Mouse (Mus musculus) thymus, postnatal 14 days (tissue): Measurements from ENCODE around the gene Tpst2.

ENCODE experiments used
- DNase-seq: peaks from one replicate; pipeline ENCODE4 v3.0.0; 2021

Tpst2 gene

DNA sequence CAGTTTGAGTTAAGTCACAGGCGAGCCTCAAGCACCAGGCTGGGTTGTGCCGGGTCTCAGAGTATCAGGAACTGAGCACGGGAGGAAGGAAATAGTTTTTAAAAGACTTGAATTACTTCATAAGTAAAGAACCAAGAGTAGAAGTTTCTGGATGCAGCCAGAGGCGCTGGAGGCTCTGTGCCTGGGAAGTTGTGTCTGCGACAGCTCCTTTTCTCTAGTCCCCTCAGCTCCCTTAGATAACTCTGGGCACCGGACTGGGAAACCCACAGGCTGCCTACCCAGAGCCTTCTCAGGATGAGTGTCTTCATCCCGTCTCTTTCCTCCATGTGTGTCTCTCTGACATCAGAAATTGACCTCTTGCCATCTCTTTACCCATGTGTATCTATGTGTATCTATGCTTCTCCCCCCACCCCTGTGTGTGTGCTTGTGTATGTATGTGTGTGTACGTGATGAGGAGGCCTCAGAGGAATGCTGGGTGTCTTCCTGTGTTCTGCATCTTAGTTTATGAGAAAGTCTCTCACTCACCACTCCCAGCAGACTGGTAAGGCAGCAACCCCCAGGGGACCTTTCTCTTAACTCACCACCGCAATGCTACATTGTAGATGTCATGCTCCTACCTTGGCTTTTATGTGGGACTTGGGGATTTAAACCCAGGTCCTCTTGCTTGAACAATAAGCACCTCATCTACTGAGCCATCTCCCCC, 6.4 kb downstream of the Tpst2 start:
- DNase-seq: no peak

DNA sequence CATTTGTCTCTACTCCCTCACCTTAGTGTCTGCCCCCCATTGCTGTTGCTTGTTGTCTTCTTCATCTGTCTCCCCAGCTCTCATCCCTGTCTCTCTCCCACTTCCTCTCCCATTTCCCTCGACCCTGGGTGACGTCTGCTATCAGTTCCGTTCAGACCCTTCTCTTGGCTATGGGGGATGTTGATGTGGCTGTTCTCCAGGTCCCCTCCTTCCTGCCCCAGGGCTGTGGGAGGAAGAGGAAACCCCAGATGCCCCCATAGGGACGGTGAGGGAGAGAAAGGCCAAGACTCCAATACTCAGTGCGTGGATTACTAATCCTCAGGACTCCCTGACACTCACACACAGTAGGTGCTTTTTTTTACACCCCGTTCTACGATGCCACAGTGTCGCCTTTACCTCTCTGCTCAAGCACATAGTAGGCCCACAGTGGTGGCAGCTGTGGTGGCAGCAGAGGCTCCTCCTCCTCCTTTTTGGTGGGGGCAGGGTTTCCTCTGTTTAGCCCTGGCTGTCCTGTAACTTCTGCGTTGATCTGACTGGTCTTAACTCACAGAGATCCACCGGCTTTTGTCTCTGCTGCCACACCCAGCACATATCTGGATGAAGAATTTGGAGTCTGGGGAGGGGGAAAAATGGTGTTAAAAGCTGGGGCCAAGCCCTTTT, 7.2 kb downstream of the Tpst2 start:
- DNase-seq: no peak

DNA sequence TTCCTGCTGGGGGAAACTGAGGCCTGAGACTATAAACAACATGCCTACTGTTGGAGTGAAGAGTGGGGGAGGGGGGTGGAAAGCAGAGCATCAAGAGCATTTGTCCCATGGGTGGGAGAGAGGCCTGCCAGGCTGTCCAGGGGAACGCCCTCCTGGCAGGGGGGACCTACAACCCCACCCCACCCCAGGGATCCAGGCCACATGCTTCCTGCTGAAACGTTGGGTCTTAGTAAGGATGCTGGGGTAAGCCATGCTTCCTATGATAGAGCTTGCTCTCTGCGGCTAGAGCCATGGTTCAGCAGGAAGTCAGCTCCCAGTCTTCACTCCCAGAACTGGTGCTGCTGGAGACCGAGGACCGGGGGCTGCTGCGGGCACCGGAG, 7.7 kb downstream of the Tpst2 start:
- no peak for DNase-seq

DNA sequence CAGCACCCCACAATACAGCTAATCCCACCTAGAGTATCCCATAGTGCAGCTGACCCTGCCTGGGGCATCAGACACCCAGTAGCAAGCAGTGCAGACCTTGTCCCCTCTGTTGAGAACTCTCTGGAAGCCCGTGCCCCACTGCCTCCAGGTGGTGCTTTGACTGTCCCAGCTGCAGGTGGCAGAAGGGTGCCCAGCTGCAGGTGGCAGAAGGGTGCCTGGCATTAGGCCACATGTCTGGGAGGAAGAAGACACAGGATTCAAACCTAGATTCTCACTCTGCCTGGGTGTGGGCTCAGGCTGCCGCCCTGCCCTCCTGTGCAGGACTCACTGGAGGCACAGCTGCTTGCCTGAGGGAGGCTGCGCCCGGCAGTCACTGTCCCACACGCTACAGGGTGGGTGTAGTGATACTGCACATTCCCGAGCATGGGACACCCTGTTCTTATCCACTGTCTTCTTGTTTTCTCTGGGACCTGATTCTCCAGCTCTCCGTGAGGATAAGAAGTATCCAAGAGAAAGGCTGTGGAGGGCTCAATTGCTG, 9.1 kb downstream of the Tpst2 start:
- peak; percentile 73 for DNase-seq

DNA sequence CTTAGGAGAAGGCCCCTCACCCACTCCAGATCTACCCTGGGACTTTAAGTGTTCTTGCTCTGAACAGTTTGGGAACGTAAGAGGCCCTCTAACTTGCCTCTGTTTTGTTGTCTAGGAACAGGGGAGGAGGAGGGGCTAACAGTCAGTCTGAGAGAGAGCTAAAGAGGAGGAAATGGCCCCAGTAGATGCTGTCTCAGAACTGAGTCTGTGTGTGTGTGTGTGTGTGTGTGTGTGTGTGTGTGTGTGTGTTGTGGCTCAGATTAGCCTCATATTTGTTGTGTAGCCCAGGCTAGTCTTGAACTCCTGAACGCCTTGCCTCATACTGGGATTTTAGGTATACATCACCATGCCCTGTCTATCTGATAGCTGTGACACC, 10.1 kb downstream of the Tpst2 start:
- DNase-seq: peak; percentile 45

DNA sequence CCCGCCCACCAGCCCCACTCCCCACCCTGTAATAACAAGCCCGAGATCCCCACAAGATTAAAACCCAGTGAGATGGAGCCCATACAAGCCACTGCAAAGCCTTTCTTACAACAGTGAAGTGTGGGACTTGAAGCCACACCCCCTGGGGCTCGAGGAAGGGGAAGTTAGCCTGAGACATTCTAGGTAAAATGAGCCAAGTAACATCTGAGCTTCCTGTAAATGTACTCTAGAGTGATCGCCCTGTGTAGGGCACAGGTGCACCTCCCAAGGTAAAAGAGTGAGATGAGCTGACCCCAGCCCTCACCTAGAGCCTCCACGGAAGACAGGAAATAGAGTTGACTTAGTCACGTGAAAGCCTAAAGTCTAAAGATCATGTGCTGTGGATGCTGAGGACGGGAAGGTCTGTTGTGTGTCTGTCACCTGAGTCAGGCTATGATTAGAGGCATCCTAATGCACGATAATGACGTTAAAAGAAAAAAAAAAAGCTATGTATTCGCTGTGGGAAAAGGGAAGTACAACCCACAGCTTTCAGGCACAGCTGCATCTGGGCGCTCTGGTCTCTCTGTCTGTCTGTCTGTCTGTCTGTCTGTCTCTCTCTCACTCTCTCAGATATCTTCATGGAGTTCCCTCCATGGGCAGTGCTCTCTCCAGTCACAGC, 10.6 kb downstream of the Tpst2 start:
- peak; percentile 61 for DNase-seq

DNA sequence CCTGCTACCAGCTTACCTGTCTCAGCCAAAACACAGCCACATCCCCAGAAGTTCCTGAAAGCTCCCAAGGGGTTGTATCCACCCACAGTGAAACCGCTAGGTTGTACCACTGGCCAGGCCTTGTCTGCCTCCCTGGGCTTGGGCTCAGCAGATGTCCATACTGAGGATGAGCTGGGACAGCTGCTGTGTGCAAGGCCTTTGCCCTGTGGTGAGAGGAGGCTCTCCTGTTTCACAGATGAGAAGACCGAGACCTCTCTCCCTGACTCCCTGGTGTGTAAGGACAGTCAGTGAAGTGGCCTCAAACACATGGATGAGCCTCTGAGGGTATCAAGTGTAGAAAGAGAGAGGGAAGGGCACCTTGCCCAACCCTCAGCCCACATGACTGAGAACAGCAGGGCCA, 11.2 kb downstream of the Tpst2 start:
- DNase-seq: no peak

DNA sequence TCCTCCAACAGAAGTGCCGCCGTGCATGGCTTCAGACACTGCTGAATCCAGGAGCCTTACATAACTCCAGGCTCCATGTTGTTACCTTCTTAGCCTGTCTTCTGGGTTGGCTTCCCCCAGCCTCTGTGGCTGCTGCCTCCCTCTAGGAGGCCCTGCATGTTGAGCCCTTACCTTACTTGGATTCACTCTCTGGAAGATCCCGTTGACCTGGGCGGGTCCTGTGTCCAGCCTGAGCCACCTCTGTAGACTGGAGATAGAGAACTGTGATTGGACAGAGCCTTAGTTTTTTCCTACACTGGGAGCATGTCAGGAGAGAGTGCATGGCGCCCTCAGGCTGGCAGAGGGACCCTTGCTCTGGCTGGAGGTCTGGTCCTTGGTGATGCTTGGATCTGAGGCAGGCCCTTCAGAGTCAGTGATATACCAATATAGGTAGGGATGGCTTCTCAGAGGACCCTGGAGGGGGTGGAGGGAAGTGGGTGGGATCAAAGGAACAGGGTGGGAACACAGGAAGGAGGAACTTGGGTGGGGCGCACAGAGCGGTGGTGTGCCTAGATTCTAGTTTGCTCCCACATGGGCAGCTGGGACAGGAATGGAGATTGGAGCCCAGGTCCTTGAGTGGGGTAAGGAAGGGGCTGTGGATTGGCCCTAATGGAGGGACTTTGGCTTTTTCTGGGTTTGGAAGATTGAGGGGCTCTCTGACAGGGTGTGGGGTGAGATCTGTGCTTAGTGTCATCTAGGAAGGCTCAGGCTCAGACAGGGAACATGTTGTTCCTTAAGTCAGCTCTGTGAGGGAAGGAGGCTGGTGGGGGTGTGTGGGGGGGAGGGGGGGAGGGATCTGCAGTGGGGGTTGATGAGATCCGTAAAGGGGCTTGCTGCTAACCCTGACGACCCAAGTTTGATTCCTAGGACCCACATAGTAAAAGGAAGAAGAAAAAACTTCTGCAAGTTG, 12.0 kb downstream of the Tpst2 start:
- DNase-seq: no peak

DNA sequence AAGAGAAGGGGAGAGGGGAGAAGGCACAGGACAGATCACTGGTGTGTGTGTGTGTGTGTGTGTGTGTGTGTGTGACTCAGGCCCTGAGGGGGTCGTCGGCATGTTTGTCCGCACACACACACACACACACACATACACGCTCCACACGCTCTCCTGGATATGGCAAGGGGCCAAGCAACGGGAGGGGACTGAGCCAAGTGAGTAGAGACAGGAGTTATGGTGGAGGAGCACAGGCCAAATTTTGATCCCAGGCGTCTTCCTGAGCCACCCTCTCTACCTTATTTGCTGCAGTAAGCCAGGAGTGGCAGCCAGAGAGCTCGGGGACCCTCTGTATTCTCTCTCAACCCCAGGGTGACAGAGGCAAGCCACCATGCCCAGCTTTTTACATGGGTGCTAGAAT, 12.7 kb downstream of the Tpst2 start:
- no peak for DNase-seq

DNA sequence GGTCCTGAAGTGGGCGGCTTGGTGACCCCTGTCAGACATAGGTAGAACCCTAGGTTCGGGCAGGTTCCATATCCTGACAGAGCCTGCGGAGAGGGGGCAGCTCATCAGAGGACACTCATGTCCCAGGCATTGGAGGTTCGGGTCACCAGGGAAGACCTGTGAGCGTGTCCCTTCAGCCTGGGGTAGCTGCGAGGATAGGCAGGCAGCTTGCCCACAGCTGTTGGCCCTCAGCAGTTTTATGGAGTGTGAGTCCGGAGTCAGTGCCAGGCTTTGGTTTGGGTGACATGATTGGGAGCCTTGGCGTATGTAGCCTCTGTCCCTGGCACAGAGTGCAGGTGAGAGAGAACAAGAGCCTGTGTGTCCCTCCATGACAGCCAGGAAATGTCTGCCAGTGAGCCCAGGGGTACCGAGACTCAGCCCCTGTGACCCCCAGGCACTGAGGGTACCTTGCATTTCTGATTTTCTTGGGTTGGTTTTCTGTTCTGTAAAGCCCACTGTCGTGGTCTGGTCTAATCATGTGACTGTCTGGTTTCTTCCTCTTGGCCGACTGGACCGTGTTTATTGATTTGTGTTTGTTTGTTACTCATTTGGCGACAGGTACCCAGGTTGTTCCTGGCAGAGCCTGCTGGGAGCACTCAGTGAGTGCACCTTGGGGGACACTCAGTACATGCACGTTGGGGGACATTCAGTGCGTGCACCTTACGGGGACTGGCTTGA, 13.5 kb downstream of the Tpst2 start:
- DNase-seq: no peak

DNA sequence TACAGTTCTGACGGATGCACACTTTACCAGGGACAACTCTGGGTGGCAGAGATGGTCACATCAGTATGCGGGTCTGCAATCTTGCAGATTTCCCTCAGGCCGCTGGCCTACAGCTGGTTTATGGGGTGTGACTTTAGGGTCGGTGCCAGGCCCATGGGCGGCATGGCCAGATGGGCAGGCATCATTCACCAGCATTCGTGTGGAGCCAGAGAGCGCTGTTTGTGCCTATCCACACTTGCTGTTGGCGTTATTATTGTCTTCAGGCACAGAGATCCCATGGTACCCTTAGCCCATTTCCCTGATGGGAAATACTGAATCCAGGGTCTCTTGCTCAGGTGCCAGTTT, 14.0 kb downstream of the Tpst2 start:
- DNase-seq: no peak

DNA sequence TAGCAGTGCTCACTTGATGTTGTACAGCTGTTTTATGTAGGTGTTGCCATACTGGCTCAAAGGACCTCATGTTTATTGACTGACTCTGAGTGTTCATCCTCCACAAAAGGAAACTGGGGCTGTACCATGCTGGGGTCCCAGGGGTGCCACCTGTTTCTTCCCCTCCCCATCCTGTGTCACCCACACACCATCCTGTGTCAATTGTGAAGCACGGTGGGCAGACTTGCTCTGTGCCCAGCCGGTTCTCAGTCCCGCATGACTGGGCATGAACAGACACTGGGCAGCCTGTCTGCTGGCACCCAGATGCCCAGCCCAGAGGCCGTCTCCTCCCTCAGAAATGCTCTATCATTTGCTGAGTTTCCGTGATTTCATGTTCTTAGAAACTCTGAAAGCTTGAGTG, 15.4 kb downstream of the Tpst2 start:
- peak; percentile 59 for DNase-seq

DNA sequence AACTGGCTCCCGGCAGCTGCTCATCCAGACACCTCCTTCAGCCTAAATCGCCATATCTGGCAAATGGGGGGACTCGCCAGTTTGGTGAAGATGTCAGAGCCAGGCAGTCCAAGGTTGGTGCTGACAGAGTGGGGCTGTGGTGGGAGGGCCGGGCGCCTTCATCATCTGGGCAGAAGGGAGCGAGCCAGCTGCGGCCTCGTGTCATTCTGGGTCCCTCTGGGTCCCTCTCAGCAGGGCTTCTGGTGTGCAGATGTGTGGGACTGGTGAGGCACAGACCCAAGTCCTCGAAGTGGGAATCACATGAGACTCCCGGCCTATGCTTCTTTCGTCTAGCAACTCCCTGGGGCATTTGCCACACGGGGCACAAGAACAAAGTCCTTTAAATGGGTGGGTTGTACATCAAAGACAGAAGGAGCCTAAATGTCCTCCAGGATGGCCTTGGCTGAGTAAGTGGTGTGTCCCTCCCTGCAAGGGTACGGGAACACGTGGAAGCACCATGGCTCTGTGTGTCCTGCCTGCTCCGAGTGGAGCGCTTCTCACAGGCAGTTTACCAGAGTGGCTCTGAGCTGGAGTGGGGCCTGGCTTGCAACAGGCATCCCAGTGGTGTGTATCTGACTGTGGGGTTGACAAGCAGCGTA, 16.0 kb downstream of the Tpst2 start:
- DNase-seq: no peak

DNA sequence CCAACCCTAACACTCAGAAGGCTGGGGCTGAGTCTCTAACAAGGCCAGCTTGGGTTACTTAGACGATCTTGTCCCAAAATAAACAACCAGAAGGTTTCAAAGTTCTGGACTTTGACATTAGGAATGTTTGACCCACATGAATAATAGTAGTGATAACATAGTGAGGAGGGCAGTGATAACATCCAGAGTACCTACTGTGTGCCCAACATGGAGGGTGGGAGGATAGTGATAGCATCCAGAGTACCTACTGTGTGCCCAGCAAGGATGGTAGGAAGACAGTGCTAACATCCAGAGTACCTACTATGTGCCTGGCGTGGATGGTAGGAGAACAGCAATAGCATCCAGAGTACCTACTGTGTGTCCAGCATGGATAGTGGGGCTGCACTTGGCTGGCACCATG, 17.3 kb downstream of the Tpst2 start:
- no peak for DNase-seq

DNA sequence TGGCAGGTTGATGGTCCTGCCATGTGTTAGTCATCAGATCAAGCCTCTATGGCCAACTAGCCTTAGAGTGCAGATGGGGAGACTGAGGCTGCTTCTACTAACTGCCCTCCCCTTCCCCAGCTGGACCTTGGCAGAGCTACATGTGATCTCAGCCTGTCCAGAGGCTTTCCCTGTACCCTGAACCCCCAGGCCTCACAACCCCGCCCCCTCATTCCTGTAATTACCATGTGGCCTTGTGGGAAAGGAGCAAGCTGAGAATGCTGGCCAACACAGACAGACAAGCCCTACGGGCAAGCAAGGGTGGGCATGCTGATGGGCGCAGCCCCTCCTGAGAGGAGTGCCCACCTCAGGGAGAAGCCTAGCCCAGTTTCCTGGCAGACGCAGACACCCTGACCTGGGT, 18.2 kb downstream of the Tpst2 start:
- DNase-seq: no peak

DNA sequence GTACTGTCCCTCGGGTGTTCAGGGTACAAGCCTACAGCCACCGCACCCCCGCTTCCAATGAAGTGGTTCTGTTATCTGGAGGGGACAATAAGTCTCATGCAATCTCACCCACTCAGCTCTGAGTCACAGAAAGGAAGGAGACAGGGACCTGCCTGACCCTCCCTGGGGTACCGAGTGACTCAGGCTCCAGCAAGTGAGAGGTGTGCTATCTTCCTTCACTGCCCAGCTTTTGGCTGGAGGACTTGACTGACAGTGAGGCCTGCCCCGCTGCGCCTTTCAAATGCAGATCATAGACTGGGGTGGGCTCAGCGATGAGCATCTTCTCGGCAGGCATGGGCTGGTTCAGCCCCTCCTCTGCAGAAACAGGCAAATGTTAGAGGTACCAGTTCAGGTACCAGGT, 18.7 kb downstream of the Tpst2 start:
- no peak for DNase-seq

DNA sequence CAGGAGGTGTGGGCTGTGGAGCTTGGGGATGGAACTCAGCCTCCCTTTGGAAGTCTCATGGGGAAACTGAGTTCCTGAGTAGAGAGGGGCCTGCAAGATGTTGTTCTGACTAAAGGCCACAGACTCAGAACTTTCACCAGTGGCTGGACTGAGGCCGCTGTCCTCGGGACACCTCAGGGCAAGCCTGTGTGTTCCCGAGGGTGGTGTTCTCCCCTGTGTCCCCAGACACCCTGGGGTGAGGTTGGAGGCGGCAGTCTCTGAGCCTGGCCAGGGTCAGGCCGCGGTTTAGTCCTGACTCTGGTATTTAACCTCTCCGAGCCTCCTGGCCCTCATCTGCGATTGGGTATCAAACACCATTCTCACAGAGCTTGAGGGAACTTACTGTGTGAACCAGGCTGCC, 19.1 kb downstream of the Tpst2 start:
- no peak for DNase-seq

DNA sequence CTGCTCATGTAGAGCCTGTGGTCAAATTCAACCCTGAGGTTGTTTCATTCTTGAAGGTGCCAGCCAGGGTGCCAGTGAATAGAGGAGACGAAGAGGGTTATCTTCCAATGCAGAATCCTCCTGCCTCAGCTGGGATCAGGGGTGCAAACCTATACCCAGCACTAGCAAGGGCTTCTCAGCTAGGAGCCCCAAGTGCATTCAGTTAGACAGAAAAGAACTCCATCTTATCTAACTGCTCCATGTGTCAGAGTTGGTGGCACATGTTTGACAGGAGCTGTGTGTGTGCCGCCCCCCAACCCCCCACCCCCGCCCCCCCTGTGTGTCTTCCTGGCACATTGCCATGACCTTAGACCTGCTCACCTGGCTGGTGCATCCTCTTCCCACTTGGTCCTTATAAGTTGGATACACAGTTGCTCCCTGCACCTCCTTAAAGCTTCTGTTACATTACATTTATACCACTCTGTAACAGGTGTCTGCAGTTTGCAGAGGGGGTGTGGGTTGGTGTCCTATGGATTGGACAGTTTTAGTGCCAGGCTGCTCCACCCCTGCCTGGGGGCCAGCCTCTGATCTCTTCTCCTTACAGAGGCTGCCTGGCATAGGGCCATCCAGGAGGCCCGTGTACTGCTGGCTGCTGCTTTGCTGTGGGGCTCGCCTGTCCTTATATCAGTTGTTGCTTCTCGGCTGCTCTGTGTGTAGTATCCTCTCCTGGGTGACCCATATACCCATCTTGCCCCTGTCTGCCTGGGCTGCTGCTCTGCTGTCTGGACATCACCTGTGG, 20.1 kb downstream of the Tpst2 start:
- DNase-seq: no peak

DNA sequence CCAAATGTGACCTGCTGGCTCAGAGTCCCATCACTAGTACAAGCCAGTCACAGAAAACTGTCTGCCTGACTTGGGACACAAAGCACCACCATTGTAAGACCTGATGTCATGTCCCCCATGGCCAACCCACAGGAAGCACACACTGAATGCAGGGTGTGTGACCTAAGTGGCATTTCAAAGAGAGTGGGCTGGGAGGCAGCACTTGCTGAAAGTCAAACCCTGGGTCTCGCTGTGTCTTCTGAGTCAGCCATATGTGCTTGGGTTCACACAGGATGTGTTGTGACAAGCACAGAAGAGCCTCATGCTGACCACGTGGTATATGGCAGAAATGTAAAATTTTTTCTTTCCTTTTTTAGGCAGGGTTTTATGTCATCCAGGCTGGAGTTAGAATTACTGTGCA, 20.8 kb downstream of the Tpst2 start:
- peak; percentile 50 for DNase-seq

DNA sequence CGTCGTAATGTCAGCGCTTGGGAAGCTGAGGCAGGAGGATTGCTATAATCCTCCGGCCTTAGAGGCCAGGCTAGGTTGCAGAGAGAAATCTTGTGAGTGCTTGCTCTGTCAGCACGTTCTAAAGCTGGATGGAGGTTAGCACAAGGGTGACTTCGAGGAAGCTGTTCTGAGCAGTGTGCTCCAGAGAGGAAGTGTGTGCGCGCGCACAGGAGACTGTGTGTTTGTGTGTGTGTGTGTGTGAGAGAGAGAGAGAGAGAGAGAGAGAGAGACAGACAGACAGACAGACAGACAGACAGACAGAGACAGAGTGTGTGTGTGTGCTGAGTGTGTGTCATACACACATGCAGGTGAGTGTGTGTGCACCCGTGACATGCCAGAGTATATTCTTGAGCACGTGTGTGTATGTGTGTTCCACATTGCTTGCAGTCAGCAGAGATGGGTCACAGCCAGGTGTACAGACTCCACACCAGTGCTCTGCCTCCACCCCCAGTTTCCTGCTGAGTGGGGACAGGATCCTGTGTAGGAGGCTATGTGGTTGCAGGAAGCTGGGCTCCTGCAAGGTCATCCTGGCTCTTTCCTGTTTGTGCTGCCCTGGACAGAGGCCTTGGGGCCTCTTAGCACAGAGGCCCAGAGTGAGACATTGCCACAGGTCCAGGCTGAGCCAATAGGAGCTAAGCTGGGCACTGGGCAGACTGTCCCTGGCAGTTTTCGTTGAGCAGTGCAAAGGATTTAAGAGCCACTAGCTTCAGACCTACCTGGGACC, 21.9 kb downstream of the Tpst2 start:
- peak; percentile 68 for DNase-seq
